Mouse (Mus musculus) spleen, adult 18-20 months (tissue): Measurements from ENCODE around the gene Dnajc4.
"Not testable (repeated sequence)": the region's sequence is repeated elsewhere in the genome, so short reads cannot be mapped to it uniquely, and the experiment has no call there.

ENCODE experiments used
- DNase-seq, 2 experiments: peaks; one replicate each; pipeline ENCODE4 v3.0.0; 2022; ENCODE audit warnings: mixed read lengths in 2 of 2

The Dnajc4 gene

DNA sequence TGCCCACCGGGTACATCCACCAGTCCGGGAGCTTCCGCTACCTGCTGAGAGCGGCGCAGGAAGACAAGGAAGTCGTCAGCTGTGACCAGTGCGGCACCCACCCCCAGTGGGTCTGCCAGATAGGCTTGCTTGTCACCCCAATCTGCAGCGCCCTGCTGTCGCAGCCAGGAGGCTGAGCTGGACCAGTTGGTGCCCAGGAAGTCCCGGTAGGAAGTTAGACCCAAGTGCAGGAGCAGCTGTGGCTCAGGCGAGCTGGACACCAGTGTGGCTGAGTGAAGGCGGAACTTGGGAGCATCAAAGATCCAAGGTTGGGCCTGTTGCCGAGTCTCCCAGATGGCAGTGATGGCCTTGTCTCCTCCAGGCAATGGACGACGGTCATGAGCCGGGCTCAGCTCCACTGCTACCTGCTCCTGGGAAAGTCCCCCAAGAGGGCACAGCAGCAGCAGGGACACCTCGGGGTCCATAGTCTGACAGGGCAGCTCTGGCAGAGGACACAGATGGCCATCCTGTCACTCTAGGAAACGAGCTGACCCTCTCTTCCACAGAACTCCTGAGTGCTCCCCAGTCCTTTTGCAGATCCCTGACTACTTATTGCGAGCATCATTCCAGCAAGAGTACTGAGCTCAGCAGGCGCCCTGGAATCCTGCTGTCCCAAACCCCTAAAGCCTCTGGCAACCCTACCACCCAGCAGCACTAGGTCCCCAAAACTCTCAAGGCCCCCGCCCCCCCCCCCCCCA, 3.1 kb upstream of the Dnajc4 start:
- DNase-seq: no peak

DNA sequence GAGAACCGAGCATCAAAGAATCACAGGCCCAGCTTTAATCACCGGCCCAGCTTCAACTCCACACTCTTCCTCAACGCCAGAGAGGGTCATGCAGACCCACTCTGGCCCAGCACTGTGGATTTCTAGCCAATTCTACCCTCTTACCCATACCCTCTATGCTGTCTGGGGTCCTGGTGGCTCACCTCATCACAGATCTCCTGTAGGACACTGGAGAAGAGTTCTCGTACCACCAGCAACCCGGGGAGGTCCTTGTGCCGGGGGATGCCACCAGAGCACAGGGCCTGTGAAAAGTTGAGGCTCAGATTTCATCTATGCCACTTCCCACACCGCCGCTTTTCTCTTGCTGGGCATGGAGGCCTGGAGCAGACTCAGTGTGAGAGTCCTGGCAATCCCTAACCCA, 2.1 kb upstream of the Dnajc4 start:
- DNase-seq: no peak

DNA sequence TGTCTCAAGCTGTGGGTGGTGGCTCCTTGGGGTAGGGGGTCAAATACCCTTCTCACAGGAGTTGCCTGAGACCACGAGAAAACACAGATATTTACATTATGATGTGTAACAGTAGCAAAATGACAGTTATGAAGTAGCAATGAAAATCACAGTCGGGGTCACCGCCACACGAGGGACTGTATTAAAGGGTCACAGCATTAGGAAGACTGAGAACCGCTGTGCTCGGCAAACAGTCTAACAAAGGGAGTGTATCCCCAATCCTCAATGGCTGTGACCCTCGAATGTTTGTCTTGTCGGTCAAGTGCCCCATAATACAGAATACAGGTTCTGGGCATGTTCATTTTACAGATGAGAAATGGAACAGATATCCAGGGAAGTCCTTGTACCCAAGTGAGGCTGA, 1.6 kb upstream of the Dnajc4 start:
- no peak for DNase-seq

DNA sequence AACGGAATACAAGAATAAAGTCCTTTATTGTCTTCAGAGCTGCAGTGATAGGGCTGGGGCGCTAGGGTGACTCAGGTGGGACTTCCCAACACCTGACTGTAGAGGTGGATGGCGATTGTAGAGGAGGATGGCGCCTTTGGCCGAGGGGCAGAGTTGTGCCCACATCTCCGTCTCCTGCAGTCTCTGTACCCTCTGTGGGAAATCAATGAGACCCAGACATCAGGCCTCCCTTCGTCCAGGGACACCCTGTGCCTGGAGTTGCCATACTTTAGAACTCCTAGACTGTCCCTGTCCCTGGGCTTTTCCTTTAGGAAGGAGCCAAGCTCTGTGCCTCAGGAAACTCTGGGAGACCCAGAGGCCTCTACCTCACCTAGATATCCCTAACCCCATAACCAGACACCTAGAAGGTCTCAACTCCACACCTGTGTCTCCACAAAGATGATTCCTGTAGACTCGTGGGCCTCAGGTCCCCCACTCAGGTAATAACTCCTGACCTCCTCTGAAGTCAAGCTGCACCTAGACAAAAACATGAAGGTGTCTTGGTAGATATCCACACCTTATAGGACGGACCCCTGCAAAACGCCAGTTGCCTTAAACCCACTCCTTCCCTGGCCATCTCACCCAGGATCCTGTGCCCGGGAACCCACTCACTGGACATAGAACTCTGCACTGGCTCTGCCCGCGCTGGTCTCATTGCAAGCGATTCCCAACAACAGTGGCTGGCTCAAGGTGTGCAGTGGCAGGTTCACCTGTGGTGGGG, 819 bp upstream of the Dnajc4 start:
- DNase-seq: no peak

DNA sequence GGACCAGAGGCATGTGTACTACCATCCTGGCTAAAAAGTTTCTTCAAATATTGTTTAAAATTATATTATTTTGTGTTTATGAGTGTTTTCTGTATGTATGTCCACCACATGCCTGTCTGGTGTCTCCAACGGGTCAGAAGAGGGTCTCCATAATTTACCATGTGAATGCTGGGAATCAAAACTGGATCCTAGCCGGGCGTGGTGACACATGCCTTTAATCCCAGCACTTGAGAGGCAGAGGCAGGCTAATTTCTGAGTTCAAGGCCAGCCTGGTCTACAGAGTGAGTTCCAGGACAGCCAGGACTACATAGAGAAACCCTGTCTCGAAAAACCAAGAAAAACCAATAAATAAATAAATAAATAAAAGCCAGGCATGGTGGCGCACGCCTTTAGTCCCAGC, 1.2 kb downstream of the Dnajc4 start:
- not testable (repeated sequence) for DNase-seq

DNA sequence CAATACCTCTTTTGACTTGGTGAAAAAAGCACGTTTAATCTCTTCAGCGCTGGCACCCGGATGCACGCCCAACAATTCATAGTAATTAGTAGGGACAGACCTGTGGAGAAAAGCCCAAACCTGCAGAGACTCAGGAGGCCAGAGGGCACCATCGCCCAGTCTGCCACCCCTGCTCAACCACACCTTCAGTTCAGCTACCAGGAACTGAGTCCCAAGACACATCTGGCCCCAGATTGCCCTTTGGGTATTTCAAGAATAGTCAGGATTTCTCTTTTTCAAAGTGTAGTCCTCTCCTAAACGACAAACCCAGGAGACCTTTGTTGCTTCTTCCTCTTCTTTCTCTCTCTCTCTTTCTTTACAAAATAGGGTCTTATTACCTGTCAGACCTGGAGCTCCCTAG, 1.7 kb downstream of the Dnajc4 start:
- no peak for DNase-seq

DNA sequence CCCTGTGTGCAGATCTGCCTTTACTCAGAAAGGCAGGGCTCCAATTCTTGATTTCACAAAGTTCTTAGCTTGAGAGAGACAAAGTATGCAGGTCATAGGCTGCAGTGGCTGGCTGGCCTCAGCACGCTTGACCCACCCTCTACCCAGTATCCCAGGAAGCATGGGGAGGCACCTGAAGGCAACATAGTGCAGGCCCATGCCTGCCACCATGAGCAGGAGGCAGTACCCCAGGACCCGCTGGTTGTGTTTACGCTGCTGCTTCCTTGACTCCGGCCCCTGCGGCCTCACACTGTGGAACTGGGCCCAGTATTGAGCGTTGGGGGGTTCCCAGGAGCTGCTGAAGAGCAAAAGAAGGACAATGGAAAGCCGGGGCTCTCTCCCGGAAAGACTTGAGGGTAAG, 3.1 kb downstream of the Dnajc4 start:
- no peak for DNase-seq

DNA sequence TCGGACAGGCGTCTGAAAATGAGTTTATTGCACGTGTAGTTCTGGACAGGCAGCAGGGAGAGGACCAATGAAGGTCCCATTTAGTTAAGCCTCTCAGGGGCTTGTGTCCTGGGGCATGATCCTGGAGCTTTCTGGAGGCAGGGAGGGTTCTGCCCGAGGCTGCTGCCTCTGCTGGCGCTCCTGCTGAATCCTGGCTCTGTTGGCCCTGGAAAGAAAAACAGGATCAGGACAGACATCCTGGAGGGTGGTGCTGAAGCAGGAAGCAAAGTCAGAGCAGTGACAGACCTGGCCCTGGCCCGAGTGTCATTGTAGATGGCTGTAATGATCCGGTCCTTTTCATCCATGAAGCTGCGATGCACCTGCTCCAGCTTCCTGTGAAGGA, 4.5 kb downstream of the Dnajc4 start:
- DNase-seq: no peak

DNA sequence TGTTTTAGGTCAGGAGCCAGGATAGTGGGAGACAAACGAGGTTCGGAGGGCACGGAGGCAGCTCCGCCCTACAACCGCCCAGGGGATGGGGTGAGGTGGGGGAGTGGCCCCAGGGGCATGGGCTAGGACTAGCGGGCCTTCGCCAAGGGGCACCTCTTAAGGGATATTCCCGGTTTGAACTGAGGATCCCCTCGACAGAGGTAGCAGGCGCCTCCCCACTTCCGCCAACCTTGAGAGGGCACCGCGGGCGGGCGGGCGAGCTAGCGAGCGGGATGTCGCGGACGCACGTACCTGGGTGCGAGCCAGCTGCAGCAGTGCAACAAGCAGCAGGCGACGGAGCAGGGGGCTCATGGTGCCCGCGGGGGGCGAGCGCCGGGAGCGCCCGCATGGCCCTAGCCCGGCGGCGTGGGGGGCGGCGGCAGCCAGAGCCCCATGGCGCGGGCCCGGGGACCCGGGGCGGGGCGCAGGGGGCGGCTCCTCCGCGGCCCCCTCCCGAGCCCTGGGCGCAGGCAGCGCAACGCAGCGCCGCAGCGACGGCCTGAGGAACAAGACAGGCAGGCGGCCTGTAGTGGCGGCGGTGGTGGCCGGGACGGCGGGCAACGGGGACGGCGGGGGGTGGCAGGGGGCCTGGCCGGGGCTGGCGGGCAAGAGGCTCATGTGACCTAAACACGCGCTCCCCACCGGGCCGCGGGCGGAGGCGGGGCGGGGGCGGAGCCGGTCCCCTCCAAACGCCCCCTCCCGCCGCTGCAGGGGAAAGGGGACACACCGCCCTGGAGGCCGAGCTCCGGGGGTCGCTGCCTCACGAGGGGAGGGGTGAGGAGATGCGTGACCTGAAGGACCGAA, 5.1 kb downstream of the Dnajc4 start, which contains the start of gene Vegfb:
Gene Vegfb, minus strand, starts transcription at position 591 of the 843 bp plus-strand sequence.
- peak; percentile 52 to 71 for DNase-seq

DNA sequence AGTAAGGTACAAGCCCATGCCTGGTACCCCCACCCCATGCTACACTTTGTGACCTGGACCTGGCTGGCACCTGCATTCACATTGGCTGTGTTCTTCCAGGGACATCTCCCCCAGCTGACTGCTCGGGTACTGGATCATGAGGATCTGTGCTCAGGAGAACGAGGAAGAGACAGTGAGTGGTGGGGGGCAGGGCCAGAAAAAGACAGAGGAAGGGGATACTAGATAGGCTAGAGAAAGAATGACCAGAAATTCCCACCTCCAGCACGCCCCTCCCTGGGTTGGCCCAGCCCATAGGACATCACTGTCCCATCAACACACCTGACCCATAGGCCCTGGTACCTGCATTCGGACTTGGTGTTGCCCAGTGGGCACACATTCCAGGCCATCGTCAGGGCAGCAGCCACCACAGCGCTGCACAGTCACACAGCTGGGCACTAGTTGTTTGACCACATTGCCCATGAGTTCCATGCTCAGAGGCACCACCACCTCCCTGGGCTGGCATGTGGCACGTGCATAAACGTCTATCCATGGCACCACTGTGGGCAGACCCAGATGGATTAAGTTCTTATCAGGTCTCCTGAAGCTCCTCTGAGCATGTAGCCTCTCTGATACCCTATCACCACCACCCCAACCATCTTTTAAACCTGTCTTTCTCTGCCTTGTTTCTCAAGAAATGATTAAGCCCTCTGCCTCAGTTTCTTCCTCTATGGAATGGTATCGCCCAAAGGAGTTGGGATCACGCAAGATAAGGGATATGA, 6.2 kb downstream of the Dnajc4 start:
- DNase-seq: no peak

DNA sequence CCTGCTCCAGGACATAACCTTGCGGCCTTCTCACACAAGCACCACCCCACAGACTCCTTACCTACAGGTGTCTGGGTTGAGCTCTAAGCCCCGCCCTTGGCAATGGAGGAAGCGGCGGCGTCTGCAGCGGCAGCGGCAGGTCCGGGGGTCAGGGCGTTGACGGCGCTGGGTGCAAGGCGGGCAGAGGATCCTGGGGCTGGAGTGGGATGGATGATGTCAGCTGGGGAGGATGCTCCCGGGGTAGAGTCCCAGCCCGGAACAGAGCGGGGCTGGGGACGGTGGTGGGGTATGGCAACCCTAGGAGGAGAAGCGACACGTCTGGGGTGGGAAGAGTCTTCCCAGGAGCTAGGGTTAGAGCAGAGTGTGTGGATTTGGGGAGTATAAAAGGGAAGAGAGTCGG, 7.1 kb downstream of the Dnajc4 start:
- no peak for DNase-seq

DNA sequence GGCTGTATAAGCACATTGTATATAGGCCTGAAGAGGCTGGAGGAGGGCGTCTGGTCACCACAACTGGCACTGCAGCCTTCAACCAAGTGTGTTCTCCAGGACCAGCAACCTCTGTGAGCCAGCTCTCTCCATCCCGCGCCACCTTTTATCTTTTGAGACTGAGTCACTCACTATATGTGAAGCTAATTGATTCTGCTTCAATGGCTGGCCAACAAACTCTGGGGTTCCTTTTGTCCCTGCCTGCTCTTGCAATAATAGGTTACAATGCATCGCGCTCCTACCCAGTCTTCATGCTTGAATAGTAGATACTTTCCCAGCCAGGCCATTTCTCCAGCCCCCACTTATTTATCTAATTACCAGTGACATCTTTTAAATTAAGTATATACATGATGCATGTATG, 8.8 kb downstream of the Dnajc4 start:
- DNase-seq: no peak

DNA sequence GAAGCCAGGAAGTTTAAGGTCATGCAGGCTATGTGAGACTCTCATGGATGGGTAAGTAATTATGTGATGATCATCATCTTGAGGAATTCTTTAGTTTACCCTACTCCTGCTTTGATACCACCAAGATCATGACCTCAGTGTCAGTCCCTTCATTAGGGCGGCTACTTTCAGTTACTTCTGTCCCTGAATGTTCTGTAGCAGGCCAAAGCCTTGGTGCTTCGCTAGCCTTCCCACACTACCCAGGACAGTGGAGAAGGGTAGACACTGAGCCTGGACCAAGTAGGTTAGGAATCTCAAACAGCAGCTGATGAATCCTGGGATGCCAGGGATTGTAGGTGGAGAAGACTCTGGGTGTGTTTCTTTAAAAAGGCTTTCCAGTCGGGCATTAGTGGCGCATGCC, 10.9 kb downstream of the Dnajc4 start:
- no peak for DNase-seq

DNA sequence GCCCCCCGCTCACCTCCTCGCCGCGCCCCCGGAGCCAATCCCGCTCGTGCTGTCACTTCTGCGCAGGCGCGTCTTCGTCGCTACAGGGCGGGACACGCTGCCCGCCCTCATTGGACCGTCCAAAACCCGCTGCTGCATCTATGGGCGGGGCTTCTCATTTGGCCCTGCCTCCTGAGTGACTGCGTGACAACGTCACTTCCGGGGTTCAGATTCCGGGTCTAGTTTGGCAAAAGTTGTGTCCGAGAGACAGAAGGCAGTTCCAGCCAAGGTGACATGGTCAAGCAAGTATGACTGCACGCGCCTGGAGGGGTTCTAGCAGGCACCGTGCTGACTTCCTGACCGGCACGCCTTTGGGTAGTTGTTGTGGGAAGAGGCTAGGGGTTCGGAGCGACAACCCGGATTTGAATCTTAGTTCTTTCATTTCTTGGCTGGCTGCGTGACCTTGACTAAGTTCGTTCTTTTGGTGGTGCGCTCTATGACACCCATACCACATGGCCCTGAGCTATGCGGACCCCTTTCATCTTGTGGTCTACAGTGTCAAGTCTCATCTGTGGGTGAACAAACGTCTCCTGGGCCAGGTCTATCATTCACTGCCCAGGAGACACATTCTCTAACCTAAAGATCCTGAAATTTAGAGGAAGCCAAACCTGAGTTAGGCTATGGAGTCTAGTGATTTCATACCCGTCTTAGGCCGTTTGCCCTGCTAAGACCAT, 11.8 kb downstream of the Dnajc4 start, which contains the start of gene Fkbp2:
Gene Fkbp2, minus strand, starts transcription at position 121 of the 713 bp plus-strand sequence.
- peak; percentile 97 to 98 for DNase-seq

DNA sequence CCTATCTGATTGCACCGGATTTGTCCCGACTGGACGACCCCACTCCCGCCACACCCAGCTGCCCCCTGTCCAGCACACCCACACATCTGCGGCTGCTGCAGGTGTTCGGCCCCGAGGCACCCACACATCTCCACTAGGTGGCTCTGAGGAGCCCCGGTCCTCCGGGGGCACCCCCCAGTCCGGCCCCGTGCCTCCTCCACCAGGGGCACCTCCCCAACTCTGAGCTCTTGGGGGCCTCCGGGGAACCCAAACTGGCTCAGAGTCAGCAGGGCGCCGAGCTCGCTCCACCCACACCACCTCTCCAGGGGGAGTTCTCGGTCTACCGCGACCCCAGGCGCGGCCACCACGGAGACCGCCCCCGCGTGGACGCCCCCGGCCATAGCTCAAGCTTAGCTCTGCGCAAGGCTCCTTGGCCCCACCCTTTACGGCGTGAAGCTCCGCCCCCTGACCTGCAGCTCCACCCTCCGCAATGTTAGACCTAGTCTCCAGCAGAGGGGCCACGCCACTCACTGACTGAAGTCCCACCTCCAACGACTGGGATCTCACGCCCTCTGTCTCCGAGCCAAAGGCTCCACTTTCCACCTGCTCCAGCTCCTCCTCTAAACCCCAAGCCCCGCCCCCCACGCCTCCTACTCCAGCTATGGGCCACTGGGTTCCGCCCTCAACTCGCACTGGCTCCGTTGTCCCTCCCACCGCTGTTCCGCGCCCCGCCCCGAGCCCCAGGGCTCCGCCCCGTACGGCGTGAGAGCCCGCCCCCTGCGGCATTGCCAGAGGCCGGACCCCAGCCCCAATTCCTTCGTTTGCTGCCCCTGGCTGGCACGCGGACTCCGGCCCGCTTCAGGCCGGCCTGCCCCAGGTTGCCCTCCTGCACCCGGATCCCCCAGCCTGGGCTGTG, 12.6 kb downstream of the Dnajc4 start:
- DNase-seq: peak; percentile 99

DNA sequence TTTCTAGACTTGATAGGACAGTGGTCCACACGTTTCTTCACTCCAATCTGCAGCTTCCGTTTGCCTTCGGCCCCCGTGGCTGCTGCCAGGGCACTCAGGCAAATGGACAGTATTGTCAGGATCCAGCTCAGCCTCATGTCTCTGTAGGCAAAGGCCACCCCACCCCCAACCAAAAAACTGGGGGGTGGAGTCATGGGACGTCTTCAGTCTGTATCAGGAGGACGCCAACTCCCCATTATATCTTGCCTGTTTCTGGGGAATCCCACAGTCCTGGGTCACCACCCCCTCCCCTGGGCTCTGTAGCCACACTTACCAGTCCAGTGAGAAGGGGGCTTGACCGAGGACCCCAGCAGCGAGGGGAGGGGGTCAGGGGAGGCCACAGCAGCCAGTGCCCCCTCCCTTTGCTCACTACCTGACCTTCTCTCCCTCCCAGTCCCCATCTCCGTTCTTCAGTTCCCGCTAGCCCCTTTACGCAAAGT, 13.3 kb downstream of the Dnajc4 start:
- no peak for DNase-seq

DNA sequence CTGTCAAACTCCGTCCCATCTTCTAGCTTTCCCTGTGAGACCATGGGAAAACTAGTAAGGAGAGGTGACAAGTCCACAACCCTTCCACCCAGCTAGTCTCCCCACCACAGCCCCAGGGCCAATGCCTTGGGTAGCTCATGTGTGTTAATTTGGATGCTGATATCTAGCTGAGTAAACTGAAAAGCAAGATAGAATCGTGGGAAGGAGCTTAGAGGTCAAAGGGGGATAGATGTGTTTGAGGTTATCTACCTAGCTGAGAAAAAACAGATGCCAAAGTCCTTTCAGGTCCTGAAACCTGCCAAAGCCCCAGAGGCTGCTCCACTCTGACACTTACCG, 13.8 kb downstream of the Dnajc4 start:
- no peak for DNase-seq

DNA sequence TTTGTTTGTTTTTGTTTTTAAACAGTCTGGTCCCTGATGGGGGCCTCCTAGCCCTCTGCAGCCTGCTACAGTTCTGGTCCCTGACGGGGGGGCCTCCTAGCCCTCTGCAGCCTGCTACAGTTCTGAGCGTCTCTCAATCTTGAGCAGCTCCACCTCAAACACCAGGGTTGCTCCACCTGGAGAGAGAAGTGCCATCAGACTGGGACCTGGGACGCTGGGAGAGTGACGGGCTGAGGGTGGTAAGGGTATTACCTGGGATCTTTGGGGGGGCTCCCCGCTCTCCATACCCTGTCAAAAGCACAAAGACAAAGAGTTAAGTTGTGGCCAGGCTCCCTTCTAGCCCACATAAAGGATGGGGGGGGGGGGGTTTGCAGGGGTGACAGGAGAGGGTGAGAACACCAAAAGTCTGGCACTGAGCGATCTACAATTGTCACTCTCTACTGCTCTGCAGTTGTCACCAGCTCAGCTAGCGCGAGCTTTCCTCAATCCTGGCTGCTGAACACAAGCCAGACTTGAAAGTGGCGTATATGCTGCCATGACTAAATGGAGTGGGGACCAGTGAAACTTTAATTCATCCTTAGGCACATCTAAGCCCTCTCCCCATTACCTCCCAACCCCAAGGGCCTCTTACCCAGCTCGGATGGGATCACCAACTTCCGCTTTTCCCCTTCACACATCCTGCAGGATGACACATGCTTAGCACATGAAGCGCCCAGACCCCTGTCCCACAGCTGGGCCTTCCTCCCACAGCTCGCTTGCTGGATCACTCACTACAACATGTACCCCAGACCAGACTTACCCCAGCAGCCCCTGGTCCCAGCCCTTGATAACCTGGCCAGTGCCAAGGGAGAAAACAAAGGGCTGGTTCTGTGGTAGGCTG, 14.4 kb downstream of the Dnajc4 start:
- DNase-seq: no peak
